Mouse (Mus musculus): ENCODE data around the gene Nedd4. TPM values are rescaled to one million over a fixed set of nuclear protein-coding genes. Genes with fewer than 3 reads are reported as not detected.

Nedd4 gene
- polyA plus RNA-seq, 1 experiment = 248 TPM

DNA sequence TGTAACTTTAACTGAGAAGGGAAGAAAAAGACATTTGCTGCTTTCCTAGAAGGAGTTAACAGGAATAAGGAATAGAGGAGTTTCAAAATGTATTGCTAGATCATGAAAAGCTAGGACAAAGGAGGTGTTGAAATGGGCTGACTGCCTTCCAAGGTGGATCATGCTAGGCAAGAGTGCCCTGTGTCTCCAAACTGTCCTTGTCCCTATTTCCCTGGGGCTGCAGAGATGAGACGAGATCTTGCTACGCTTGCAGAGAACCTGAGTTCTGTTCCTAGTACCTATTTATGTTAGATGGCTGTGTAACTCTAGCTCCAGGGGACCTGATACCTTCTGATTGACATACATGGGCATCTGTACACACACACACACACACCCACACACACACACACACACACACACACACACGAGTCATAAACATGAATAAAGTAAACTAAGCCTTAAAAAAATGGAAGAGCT is 13.6 kb downstream of the Nedd4 start:
- no peak for DNase-seq (ENCODE audit: extremely low spot score in 1 of 2, low spot score in 1 of 2)

DNA sequence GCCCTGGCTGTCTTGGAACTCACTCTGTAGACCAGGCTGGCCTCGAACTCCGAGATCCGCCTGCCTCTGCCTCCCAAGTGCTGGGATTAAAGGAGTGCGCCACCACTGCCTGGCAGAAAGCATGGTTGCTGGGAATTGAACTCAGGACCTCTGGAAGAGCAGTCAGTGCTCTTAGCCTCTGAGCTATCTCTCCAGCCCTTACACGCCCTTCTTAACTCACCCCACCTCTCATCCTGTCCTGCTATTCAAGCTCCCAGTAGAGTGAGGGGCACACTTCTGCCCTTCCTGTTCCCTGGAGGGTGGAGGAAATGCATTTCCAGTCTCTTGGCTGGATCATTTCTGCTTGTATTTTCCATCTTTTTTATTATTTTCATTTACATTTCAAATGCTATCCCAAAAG is 15.5 kb downstream of the Nedd4 start:
- DNase-seq (ENCODE audit: extremely low spot score in 1 of 2, low spot score in 1 of 2) = no peak

DNA sequence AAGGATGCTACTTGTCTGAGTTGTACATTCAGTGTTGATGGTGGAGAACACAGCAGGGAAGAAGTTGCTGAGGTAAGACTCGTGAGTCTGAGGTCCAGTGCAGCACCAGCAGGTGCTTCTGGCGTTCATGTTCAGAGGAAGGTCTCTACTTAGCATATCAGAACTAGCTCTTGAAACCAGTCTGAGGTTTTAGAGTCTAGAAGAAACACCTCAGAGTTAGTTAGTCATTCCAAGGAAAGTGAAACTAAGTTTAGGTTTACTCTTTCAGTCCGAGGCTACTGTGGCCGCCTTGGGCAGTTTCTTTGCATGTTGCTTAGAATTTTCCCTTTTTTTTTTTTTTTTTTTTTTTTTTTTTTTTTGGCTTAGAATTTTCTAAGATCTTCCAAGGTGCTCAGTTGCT is 16.6 kb downstream of the Nedd4 start:
- no peak for DNase-seq (ENCODE audit: extremely low spot score in 1 of 2, low spot score in 1 of 2)

GRCm38 (mm10) chr9:72681652-72682228 is 19.6 kb downstream of the Nedd4 start:
- no peak for DNase-seq (ENCODE audit: extremely low spot score in 1 of 2, low spot score in 1 of 2)

GRCm38 (mm10) chr9:72683268-72683667 is 21.1 kb downstream of the Nedd4 start:
- DNase-seq (ENCODE audit: extremely low spot score in 1 of 2, low spot score in 1 of 2) = no peak

GRCm38 (mm10) chr9:72685231-72685630 is 23.1 kb downstream of the Nedd4 start:
- DNase-seq (ENCODE audit: extremely low spot score in 1 of 2, low spot score in 1 of 2) = no peak

GRCm38 (mm10) chr9:72686506-72686905 is 24.4 kb downstream of the Nedd4 start:
- no peak for DNase-seq (ENCODE audit: extremely low spot score in 1 of 2, low spot score in 1 of 2)

DNA sequence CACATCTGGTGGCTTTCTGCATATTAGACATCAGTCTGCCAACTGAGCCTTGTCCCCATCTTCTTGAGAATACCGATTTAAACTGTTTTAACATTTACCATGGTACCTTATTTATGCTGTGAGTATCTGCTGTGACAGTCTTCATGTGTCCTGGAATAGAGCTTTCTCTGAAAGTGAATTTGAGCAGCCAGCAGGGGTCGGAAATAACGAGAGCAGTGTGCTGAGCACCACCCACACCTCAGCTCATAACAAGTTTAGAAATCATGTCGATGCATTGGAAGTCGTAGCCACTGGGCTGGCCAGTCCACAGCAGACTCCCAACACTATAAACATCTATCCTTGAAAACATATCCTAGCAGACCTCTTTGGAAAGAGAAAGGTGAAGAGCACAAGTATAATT is 27.4 kb downstream of the Nedd4 start:
- peak in 1 of 2 experiments; percentile 28 for DNase-seq (ENCODE audit: extremely low spot score in 1 of 2, low spot score in 1 of 2)

DNA sequence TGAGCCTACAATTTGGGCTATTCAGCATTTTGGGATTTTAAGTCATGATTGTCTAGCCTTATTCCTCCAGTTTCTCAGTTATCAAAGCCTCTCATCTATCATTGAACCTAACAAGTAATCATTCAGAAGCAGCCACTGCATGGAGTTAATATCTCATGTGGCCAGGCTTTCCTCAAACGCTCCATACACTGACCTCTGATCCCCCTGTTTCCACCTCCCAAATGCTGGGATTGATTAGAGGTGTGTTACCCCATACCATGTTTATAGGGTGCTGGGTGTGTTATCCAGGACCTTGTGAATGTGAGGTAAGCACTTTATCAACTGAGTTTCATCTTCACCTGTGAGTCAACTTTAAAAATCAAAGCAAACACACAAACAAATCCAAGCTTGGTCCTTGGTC is 28.7 kb downstream of the Nedd4 start:
- no peak for DNase-seq (ENCODE audit: extremely low spot score in 1 of 2, low spot score in 1 of 2)

GRCm38 (mm10) chr9:72691942-72692341 is 29.8 kb downstream of the Nedd4 start:
- no peak for DNase-seq (ENCODE audit: extremely low spot score in 1 of 2, low spot score in 1 of 2)

DNA sequence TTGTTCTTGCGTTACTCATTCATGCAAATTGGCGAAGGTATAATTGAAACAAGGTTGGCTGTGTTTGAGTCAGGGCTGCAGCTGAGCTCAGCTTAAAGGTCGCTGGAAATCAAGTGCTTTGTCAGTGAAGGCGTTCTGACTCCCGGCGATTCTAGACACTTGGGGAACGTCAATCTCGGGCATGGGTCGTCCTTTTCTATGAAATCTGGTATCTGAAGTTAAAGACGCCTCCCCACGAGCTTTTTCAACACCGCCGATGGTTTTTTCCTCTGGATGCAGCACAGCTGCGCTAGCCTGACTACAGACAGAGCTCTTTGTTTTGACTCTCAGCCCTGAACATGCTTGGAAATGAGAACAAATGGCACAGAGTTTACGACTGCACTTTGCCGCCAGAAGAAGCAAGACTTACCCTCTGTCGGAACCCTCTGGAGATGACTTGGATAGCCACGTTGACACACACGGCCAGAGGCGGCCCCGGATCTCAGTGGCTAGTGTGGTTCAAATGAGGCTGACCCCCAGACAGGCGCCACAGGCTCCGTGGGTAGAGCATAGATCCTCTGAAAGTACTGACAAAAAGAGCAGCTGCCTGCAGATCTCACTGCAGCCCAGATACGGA is 31.0 kb downstream of the Nedd4 start:
- DNase-seq (ENCODE audit: extremely low spot score in 1 of 2, low spot score in 1 of 2) = peak in 1 of 2 experiments; percentile 55

GRCm38 (mm10) chr9:72693861-72694260 is 31.7 kb downstream of the Nedd4 start:
- no peak for DNase-seq (ENCODE audit: extremely low spot score in 1 of 2, low spot score in 1 of 2)

- no peak for DNase-seq (ENCODE audit: extremely low spot score in 1 of 2, low spot score in 1 of 2)
These were observed 34.4 kb downstream of the Nedd4 start for GRCm38 (mm10) chr9:72696508-72696907.

DNA sequence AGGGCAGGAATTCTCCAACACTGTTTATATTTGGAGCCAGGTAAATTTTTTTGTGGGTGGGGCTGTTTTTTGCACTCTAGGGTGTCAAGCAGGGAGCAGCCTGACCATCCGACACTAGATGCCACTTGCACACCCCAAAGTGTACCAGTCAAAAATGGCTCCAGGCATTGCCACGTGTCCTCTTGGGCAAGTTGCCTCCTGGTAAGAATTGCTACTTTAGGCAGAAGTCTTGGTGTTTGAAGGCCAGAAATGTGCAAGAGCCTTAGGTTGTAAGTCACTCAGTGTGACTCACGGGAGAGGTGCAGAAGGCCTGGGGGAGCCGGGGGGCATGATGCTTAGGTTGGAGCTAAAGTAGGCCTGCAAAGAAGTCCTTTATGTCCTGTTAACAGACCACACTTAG is 35.6 kb downstream of the Nedd4 start:
- DNase-seq (ENCODE audit: extremely low spot score in 1 of 2, low spot score in 1 of 2) = no peak

DNA sequence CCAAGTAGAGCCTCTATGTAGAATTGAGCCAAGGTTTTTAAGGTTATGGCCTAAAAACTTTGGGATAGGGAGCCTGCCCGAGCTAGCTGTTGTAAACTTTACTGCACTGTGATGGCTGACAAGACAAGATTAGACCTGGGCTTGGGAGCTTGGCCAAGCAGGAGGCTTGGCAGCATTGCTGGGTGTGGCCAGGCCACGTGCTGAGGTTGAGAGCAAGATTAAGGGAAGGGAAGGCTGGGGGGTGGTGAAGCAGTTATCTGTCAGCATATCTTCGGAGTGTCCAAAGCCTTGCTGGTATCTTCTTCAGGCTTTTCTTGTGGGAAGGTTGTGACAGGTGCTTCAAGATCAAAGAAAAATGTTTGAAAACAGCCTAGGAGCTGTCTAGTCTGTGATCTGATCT is 37.6 kb downstream of the Nedd4 start:
- no peak for DNase-seq (ENCODE audit: extremely low spot score in 1 of 2, low spot score in 1 of 2)

DNA sequence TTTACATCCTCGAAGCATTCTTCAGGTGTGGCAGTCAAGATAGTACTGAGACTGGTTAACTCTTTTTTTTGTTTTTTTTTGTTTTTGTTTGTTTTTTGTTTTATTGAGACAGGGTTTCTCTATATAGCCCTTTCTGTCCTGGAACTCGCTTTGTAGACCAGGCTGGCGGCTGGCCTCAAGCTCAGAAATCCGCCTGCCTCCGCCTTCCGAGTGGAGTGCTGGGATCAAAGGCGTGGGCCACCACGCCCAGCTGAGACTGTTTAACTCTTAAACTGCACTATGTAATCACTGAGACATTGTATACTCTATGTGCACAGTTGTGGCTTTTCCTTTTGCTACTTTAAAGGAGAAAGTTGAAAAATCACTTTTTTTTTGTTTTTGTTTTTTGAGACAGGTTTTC is 39.3 kb downstream of the Nedd4 start:
- DNase-seq (ENCODE audit: extremely low spot score in 1 of 2, low spot score in 1 of 2) = no peak

DNA sequence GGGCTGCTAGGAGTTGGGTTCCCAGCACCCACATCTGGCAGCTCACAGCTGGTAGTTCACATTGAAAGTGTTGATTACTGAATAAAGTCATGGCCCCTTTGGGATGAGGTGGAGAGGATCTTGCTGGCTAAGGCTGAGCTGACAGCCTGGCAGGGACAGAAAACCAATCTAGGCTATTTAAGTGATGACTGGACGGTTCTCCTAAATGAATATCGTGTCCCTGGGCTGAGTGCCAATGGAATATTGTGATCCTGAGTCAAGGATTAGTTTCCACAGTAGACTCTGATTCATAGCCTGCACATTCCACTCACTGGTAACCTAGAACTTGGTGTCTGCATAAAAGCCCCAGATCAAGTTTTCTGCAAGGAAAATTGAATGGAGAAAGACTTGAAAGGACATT is 39.9 kb downstream of the Nedd4 start:
- DNase-seq (ENCODE audit: extremely low spot score in 1 of 2, low spot score in 1 of 2) = peak in 1 of 2 experiments; percentile 50

DNA sequence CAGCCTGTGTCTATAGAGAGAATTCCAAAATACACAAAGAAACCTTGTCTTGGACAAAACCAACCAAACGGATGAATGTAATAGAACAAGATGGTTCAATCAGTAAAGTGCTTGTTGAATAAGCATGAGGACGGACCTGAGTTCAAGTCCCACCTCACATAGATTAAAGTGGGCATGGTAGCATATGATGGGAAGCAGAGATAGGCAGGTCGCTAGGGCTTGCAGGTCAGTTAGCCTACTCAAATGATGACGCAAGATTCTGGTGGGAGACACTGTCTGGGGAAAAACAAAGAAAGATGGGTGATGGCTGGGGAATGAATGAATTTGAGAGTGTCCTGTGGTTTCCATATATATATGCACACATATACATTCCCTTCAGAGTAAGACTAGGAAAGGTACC is 41.0 kb downstream of the Nedd4 start:
- DNase-seq (ENCODE audit: extremely low spot score in 1 of 2, low spot score in 1 of 2) = no peak

DNA sequence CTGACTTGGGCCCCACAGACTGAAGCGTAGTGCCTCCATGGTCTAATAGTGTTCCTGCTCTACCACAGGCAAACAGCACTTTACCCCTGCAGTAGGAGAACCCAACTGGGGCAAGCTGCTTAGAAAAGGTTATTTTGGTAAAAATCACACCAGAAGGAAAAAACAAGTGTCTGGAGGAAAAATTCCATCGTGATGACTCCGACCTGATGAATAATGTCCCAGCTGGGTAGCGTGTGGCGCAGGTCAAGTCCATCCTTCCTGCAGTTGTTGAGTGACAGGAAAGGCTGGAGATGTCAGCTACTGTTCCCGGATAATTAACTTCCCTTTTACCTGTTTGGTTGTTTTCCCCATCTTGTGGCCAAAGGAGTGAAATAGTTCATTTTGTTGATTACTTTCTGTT is 41.6 kb downstream of the Nedd4 start:
- no peak for DNase-seq (ENCODE audit: extremely low spot score in 1 of 2, low spot score in 1 of 2)

DNA sequence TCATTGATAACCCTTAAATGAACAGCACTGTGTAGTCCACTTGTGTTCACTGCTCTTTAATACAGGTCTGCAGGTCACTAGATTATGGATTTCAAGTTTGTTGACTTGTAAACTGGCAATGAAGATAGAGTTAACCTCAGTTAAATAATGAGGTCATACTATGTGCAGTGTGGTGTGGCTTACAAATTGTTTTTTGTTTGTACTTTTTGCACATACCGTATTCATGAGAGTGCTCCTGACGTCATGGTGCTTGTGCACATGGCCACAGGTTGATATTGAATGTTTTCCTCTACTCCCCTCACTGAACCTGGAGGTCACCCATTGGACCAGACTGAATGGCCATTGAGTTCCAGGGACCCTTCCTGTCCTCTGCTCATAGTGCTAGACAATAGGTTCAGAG is 43.1 kb downstream of the Nedd4 start:
- no peak for DNase-seq (ENCODE audit: extremely low spot score in 1 of 2, low spot score in 1 of 2)

- DNase-seq (ENCODE audit: extremely low spot score in 1 of 2, low spot score in 1 of 2) = no peak
These were observed 45.9 kb downstream of the Nedd4 start for GRCm38 (mm10) chr9:72707999-72708398.

DNA sequence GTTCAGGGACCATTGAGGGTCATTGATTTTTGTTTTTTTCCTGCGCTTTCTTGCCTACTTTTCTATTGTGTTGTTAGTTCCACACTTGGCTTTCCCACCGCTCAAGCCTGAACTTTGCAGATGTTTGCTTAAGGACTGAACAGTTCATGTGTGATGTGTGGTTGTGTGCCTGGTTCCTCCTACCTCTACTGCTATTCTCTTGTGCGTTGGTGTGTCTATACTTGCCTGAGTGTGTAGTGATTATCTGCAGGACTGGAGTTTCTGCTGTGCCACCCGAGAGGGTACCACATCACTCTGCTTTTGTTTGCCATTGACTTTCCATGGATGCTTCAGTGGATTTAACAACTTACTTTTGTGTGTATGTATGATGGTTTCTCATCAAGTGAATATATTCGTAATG is 46.5 kb downstream of the Nedd4 start:
- no peak for DNase-seq (ENCODE audit: extremely low spot score in 1 of 2, low spot score in 1 of 2)

DNA sequence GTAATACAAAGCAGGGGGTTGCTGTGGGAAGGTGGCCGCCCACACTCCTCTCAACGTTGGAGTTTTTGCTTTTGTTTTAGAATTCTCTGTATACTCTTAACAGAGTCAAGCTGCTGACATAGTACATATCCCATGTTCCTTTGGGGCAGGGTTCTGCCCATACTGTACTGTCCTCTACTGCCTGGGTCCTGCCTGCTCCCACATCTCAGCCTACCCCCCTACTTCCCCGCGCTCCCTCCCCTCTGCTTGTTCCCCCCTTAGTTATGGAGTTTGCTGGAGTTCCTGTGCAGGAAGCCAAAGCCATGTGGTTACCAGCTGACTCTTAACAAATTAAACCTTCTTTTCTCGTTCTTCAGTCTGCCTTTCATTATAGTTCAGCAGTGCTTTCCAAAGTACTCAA is 47.9 kb downstream of the Nedd4 start:
- no peak for DNase-seq (ENCODE audit: extremely low spot score in 1 of 2, low spot score in 1 of 2)

All from frontal cortex, adult 2 months (tissue).